Mouse (Mus musculus): Measurements from ENCODE around the gene Tmem128.

Gene Tmem128

DNA sequence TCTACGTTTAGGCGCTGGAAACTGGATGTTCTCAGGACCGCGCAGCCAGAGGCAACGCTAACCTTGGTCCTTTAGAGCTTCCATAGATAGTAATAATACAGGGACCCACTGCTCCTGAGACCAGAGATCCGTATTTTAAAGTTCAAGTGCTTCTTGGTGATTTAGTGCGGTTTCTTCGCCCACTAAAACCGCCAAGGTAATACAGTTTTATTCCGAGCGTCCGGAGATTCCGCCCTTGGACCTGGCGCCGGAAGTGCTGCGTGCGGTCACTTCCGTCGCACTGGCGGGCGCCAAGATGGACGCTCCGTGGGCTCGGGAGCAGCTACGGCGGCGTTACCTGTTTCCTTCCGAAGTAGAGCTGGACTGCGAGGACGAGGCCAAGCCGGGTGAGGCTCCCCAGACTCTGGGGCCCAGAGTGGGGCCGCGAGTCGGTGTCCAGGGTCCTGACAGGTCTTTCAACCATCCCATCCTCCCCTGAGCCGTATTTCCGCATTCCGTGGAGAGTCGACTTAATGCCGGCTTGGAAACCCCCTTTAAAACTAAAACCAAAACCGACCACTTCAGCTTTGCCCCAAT, at the start of gene Tmem128:
TSS of gene Tmem128 (plus strand) at position 79 of the 576 bp plus-strand sequence.
- peak; percentile 63 for DNase-seq

DNA sequence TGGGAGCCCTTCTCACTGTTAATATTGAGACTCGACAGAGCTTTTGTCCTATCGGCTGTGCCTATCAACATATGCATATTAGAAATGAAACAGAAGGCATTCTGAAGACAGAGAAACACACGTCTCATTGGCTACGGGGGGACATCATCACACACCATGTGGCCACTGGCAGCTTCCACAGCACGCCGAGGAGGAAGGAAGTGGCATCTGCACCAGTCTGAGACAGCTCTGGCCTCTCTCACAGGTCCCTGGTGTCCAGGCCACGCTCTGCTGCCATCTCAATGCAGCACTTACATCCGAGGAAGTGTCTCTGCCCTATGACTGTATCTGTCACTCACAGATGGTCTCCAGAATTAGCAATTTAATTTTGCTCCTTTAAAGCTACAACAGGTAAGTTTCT, 48.3 kb upstream of the Tmem128 start:
- no peak for DNase-seq

DNA sequence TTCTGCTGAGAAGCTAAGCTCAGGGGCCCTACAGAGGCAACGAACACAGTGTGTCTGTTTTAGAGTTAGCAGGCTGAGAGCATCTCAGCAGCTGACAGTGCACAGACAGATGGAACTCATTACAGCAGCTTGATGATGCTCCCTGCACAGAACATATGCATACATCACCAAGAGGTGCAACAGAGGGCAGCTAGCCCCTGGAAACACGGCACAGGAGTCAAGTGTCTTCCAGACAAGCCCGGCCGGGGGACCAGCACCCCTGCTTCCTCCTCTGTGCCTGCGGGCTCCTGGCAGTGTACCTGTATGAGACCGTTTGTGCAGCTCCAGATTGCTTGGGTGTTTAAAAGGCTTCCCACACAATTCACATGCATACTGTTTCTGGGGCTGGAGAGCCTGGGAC, 47.0 kb upstream of the Tmem128 start:
- no peak for DNase-seq

DNA sequence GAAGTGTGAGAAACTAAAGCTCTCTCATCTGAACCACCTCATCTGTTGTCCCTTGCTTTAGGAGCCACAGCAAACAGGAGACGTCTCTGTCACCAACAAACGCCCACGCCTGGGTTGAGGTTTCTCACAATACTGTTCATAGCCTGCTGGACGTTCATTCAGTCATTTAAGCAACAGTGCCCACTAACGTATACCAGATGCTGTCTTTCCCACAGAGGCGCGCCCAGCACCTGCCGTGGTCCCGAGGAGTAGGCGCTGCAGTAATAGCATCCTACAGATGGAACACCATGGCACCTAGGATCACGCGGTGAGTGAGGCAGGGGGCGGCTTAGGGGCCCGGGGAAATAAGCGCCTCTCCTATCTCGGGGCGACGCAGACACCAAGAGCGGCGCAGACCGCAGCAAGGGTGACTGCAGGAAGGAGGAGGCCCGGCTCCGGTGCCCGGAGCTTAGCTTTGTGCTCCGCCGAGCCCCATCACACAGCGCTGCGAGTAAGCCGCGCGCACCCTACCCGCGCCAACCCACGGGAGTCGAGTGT, 40.1 kb upstream of the Tmem128 start:
- DNase-seq, result no peak

DNA sequence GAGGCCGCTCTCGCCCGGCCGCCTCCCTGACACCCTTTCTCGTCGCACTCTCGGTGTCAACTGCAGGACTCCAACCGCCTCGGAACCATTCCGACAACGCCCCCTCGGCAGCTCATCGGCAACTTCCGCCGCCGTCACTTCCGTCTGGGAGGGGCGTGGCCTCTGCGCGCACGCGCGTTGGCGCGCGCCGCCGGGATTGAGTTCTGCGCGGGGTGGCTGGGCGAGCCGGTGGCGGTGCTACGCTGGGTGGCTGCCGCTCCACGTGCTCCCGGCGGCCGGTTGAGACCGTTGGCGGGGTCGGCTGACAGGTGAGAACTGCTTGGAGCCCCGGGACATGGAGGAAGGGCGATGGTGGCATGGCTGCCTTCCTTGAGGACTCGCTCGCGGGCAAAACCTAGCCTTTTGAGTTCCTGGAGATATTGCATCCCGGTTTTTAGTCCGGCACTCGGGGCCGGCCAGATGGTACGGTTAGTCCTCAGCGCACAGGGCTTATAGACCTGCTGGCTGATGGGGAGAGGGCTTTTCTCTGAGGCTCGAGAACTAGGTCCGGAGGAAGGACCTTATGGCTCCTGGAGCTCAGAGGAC, 39.6 kb upstream of the Tmem128 start, which contains the start of the genes Zbtb49 and Lyar:
TSS of gene Zbtb49 (minus strand) at position 130 of the 585 bp plus-strand sequence.
TSS of gene Lyar (plus strand) at position 143 of the 585 bp plus-strand sequence.
- DNase-seq, result peak; percentile 88

DNA sequence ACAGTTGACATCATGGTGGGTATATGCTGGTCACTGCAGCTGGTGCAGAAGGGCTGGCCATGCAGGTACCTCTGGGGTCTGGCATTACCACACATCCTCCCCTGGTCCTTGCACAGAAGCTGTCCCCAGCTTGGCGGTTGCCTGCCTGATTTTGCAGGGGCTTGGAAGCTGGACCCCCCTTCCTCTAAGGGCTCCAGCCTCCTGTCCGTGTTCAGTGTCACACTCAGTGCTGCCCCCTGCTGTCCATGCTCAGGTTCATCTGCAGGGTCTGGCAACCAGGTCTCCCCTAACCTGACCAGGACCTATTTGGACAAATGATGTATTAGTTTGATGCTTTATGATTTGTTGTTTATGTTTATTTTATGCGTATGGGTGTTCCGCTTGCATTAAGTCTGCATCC, 24.6 kb upstream of the Tmem128 start:
- DNase-seq, result no peak

DNA sequence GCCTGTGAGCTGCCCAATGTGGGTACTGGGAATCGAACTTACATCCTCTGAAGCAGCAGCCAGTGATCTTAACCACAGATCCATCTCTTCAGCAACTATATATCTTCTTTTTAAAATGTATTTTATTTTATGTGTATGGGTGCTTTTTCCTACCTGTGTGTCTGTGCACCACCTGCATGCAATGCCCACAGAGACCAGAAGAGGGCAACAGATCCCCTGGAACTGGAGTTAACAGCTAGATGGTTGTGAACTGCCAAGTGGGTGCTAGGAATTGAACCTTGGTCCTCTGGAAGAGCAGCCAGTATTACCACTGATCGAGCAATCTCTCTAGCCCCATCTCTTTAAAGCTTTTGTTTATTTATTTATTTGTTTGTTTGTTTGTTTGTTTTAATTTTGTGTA, 23.4 kb upstream of the Tmem128 start:
- no peak for DNase-seq

DNA sequence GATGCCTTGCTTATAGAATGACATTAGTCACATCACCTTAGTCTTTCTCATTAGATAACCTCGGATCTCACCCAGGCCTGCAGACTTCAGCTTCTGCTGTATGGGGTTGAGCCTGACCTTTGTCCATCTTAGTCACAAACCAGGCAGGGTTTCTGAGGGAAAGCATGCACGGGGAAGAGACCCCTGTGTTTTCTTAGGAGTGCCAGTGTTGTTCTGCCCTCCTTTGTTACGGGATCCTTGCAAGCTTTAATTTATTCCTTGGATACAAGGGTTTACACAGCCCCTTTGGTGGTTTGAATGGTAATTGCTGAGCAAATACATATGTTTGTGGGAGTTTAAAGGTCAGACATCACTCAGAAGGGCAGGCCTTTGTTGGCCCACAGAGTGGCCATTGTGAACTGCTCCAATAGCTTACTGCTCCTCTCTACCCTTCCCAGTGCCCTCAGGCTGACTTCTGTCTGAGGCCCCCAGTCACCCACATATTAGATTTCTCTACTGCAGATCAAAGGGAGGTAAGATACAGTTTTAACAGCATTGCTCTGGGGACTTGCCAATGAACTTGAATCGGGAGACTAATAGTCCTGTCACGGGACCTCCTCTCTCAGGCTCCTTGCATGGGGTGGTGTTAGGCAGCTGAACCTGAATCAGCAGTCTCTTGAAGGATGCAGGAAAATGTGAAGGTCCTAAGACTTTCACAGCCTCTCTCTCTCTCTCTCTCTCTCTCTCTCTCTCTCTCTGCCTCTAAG, 19.1 kb upstream of the Tmem128 start:
- no peak for DNase-seq

DNA sequence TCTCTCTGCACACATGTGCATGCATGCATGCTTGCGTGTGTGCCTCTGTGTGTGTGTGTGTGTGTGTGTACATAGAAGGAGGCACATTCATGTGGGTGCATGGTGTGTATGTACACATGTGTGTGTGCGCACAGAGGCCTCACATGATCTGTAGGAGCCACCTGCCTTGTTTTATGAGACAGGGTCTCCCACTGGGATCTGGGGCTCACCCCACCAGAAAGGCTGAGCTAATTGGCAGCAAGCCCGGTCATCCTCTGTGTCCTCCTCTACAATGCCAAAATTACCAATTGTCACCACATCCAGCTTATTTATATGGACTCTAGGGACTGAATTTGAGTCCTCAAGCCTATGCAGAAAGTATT, 18.5 kb upstream of the Tmem128 start:
- DNase-seq, result no peak

DNA sequence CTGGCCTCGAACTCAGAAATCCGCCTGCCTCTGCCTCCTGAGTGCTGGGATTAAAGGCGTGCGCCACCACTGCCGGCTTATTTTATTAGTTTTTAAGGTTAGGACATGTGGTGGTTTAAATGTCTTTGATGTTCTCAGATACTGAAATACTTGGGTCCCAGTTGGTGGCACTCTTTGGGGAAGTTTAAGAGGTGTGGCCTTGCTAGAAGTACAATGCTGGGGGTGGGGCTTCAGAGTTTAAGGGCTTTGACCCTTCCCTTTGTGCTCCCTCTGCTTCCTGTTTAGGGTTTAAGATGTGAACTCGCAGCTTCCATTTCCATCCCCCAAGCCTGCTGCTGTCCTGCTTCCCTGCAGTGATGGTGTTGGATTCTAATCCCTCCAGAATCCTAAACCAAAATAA, 18.0 kb upstream of the Tmem128 start:
- no peak for DNase-seq

DNA sequence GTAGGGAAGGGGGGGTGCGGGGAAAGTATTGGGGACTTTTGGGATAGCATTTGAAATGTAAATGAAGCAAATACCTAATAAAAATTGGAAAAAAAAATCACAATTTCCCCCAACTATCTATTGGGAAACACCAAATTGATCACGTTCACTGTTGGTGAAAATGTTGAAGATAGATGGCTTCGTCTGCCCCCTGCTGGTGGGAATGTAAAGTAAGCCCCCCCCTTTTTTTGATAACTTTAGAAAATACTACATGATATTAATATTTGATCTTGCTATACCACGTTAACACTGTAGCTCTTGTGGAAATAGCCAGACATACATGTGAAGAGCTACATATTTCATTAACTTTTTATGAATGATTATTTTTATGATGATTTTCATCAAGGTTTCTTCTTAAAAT, 4.8 kb upstream of the Tmem128 start:
- DNase-seq, result no peak

DNA sequence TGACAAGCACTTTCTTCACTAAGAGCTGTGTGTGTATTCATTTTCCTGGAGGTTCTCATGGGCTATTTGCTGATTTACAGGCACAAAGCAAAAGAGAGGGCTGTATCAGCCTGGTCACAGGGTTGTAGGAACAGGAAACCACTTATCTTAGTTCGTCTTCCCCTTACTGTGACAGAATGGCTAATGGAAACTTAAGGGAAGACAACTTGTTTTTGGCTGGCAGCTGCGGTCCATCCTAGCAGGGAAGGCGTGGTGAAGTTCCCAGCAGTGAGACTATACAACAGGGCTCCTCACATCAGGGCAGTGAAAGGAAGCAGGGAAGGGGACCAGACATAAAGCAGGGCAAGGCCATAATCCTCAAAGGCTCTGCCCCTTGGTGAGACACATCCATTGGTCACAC, 4.3 kb upstream of the Tmem128 start:
- no peak for DNase-seq

DNA sequence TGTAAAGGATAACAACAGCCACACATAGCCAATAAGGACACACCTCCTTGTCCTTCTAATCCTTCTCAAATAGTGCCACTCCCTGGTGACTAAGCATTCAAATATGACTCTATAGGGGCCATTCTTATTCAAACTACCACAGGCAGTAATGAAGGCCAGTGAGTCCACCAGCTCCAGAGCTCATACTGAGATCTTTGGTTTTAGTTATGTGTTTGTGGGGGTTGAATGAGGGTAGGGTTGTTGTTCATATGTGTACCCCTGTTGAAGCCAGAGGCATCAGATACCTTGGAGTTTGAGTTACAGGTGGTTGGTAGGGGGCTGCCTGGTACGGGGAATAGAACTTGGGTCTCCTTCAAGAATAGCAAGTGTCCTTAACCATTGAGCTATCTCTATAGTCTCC, 3.4 kb upstream of the Tmem128 start:
- DNase-seq, result no peak

DNA sequence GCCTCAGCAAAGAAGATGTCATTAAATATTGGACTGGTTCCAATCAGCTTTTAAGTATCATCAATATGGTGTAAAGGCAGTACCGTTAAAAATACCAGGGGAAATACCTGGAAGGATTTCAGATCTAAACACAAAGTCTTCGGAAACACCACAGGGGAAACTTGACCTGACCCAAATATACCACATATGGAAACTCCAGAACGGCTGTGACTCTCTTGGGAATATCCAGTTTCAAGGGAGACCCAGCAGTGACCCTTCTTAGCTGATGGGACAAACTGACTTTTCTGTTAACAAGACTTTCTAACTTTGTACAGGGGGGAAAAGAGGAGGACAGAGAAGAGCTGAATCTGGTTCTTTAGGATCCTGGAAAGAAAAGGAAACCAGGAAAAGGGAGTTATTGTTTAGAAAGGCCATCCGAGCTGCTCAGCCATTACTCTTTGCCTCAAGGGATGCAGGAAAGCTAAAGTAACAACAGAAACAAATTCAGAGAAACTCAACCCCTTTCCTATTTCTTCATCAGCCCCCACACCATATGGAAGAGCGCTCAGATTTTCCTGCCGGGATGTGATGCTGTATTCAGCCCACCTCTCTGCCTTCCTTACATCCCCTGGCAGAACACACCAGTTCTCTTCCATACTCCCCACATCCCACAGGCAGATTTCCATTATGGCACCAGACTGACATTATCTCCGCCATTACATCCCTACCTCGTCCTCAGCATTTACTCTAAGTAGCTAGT, 1.8 kb upstream of the Tmem128 start:
- no peak for DNase-seq

DNA sequence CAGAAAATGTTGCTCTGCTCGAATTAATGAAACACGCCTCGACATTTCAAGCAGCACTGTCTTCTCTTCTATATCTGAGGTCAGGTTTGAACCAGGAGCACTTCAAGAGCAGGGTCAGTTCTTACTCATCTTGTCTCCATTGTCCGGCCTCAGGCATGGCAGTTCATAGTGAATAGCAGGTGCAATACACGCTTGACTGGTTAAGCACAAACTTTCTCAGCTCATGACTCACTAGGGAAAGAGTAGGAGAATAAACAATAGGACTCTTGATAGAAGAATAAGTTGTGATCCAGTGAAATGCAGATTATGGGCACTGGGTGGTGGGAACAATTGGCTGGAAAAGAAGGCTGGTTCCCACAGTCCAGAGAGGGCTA, 1.2 kb upstream of the Tmem128 start:
- no peak for DNase-seq

DNA sequence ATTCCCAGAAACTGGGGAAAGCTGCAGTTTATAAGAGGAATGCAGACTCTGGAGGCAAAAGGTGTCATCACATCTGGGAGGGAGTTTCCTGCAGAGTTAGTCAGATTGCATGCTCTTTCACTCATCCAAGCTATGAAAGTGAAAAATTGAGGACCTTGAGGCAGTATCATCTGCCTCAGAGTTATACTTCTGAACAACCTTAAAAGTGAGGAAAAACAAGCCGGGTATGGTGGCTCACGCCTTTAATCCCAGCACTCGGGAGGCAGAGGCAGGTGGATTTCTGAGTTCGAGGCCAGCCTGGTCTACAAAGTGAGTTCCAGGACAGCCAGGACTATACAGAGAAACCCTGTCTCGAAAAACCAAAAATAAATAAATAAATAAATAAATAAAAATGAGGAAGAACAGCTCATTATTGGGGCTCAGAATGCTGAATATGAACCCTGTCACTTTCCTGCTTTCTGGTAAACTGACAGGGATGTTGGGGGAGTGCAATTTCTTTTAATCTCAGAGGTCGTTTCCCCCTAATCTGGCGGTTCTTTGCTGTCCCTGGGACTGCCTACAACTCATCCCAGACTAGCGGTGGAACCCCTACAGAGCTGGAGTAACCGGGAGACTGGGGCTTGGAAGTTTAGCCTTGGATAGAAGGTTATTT, 404 bp upstream of the Tmem128 start:
- DNase-seq, result no peak

DNA sequence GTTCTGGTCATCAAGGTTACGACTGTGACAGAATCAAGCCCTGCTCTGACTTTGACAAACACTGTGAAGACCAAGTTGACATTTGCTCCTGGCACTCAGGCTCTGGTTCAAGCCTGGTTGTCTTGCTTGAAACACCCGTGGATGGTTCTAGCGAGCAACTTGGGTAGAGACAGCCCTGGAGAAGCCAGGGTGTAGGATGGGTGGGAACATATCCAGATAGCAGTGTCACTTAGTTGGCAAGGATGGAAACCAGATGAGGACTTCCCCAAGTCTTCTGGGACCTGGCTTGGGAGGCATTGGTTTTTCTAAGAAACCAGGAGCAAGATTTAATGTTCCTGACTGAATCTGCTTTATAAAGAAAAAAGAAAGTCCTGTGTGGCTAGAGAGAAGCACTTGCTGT, 11.0 kb downstream of the Tmem128 start:
- no peak for DNase-seq

DNA sequence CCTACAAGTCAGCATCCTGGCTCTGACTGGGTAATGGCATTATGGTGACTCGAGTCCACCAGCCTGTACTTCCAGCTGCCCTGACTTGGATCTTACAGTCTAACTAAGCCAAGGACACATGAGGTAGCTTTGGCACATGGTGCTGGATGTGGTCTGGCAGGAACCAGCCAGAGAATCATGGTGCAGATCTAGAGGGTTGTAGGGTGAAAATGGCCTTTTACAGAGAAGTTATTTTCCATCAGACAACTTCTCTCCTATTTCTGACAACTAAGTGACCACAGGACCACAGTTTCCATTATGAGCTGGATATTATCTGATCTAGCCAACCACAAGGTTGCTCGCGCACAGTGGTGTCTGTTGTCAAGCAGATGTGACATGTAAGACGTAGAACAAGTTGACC, 13.8 kb downstream of the Tmem128 start:
- no peak for DNase-seq

DNA sequence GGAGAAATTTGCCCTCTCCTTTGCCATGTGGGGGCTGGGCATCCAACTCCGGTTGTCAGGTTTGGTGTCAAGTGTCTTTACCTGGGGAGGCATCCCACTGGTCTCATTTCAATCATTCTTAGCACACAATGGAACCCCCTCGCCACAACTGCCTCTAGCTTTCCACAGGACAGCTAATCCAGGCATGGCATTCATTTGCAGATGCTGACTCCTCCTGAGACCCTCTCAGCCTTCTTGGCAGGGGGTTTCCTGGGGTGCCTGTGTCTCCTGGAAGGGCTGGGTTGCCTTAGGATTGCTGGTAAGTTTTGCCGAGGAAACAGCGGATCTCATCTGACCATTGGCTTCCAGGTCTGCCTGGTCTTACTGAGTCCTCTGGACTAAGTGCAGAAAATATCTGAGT, 15.8 kb downstream of the Tmem128 start, which contains the start of gene Otop1:
TSS of gene Otop1 (plus strand) at position 202 of the 400 bp plus-strand sequence.
- no peak for DNase-seq

DNA sequence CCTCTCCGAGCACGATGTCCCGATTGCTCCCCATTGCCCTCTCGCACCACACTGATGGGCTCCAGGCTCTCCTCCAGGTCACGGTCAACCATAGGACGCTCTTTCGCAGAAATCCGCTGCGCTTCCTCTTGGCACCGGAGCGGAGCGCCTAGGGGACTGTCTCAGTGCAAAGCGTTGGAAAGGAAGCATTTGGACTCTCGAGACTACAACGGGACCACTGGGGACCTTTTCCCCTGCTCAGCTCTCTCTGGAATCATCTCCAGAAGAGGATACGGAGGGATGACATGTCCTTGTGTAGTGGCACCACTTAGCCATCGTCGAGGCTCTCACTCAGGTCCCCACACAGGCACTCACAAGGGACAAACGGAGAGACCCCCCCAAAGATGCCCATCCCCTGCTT, 16.5 kb downstream of the Tmem128 start:
- DNase-seq, result no peak

DNA sequence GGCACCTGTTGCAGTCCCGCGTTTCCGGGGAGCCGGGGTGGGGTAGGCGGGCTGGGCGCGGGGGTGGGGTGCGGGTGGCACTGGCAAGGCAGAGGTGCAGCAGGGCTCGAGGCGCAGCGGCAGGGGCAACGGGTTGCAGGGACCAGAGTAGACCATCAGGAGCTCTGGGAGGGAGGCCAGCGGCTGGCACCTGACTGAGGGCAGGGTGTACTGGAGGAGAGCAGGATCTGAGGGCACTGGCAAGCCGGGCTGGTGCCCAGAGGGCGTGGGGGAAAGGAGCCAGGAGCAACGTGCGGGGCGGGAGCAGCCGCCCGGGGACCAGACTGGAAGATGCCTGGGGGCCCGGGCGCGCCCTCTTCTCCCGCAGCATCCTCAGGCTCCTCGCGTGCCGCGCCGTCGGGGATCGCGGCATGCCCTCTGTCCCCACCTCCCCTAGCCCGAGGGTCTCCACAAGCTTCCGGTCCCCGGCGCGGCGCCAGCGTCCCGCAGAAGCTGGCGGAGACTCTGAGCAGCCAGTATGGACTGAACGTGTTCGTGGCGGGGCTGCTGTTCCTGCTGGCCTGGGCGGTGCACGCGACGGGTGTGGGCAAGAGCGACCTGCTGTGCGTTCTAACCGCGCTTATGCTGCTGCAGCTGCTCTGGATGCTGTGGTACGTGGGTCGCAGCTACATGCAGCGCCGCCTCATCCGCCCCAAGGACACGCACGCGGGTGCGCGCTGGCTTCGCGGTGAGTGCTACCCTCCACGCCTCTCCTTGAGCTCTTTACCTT, 17.3 kb downstream of the Tmem128 start:
- no peak for DNase-seq

DNA sequence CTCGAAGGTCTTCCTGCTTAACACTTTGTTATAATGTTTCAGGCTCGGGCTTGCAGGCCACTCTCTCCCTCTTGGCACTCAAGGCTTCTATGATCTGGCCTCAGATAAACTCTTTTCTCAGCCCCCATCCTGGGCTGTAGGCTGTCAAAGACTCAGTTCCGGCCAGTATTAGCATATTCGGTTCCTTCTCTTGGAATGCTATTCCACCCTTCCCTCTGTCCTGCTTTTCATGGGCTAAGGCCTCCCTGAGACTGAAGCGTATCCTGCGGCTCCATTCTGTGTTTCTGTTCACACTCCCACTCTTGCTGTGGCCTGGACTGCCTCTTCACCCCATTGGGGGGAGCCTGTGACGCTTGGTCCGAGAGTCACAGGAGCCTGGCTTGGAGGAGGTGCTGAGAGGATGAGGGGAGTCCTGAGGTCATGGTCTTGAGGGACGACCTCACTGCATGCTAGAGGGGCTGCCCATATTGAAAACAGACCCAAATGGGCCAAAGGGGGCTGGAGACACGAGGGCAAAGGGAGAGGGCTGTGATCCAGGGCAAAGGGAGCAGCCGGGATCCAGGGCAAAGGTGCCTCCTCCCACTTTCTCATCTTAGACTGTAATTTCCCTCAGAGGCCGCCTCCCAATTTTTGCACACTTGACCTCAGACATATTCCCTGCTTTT, 18.1 kb downstream of the Tmem128 start:
- DNase-seq, result no peak
